Mouse (Mus musculus) midbrain, embryonic 11.5 days (tissue): Measurements from ENCODE around the gene Sftpa1. TPM values are rescaled to one million over a fixed set of nuclear protein-coding genes. Genes with fewer than 3 reads are reported as not detected.

Source experiments
- ATAC-seq: fragments of 200-750 bp; cut with Nextera tagmentation; 2 replicates; pipeline ENCODE4 v1.8.0; 2017; ENCODE audit warnings: moderate TSS enrichment, moderate library complexity; ENCODE audit not compliant: low FRiP score
- DNase-seq: peaks from one replicate; pipeline ENCODE4 v3.0.0; 2015; ENCODE audit warnings: low spot score; ENCODE audit errors: missing footprints
- H3K27ac ChIP-seq: fragments of 300-500 bp; sonication (generic); 2 replicates; pipeline ENCODE4 v1.5.1; 2014; ENCODE audit warnings: low read depth, low read length
- H3K27me3 ChIP-seq: fragments of 300-500 bp; sonication (generic); 2 replicates; pipeline ENCODE4 v1.6.1; 2014; ENCODE audit warnings: mild to moderate bottlenecking, low read length, moderate library complexity, mixed read lengths; ENCODE audit not compliant: control insufficient read depth, insufficient read depth
- H3K36me3 ChIP-seq: fragments of 300-500 bp; sonication (generic); 2 replicates; pipeline ENCODE4 v1.6.1; 2014; ENCODE audit warnings: mild to moderate bottlenecking, low read length, moderate library complexity, mixed read lengths; ENCODE audit not compliant: control insufficient read depth, insufficient read depth
- H3K4me1 ChIP-seq: fragments of 300-500 bp; sonication (generic); 2 replicates; pipeline ENCODE4 v1.6.1; 2014; ENCODE audit warnings: low read length; ENCODE audit not compliant: control insufficient read depth, insufficient read depth
- H3K4me2 ChIP-seq: fragments of 300-500 bp; sonication (generic); 2 replicates; pipeline ENCODE4 v1.6.1; 2014; ENCODE audit warnings: mild to moderate bottlenecking, moderate library complexity
- H3K4me3 ChIP-seq: fragments of 300-500 bp; sonication (generic); 2 replicates; pipeline ENCODE4 v1.5.1; 2014; ENCODE audit warnings: low read depth, low read length
- H3K9ac ChIP-seq: fragments of 300-500 bp; sonication (generic); 2 replicates; pipeline ENCODE4 v1.6.1; 2014; ENCODE audit warnings: low read length
- H3K9me3 ChIP-seq: fragments of 300-500 bp; sonication (generic); 2 replicates; pipeline ENCODE4 v1.6.1; 2016; ENCODE audit warnings: low read length; ENCODE audit not compliant: control insufficient read depth
- WGBS: fragments of 180-500 bp; shearing (Covaris S2); extraction: QIAGEN DNeasy Blood & Tissue Kit; methylation state at CpG from one replicate; pipeline ENCODE4 v1.1.7; 2014; 5-methylcytosine and 5-hydroxymethylcytosine counted together
- polyA plus RNA-seq: library from polyadenylated mRNA; unstranded; fragments of >200 nt; fragmentation: Nextera tagmentation; extraction: Ambion mirVana; gene quantifications from 2 replicates; pipeline ENCODE4 v1.2.1, GENCODE M21; 2014

Gene Sftpa1
- polyA plus RNA-seq, 1 experiment from 2014 or later = not detected

DNA sequence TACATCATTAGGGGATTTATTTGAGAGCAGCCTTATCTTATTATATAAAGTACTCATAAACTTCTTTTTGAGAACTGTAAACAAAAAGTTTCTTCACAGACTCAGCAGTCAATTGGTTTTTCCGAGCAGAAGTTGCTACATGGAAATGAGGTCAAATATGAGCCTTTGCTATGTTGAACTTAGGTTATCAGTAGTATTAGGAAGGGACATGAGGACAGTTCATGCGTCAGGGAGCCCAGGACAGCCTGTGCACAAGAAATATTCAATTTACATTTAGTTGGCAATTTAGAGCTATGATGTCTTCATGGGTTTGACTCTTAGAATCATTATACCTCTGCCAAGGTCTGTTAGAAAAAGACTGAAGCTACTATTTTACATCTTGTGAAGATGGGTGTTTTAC is 29.3 kb upstream of the Sftpa1 start:
- H3K4me3 ChIP-seq = no peak overlapping the region
- H3K27me3 ChIP-seq = no peaks in the 10 kb centered on the region
- H3K27ac ChIP-seq = no peak overlapping the region
- 84% methylated on average over 2 of the region's 2 CpGs for WGBS
- H3K9ac ChIP-seq = no peak overlapping the region
- no peaks in the 10 kb centered on the region for H3K36me3 ChIP-seq
- ATAC-seq (no peak), DNase-seq (no peak)
- no peaks in the 10 kb centered on the region for H3K9me3 ChIP-seq
- H3K4me1 ChIP-seq = no peaks in the 10 kb centered on the region
- H3K4me2 ChIP-seq = no peak overlapping the region

DNA sequence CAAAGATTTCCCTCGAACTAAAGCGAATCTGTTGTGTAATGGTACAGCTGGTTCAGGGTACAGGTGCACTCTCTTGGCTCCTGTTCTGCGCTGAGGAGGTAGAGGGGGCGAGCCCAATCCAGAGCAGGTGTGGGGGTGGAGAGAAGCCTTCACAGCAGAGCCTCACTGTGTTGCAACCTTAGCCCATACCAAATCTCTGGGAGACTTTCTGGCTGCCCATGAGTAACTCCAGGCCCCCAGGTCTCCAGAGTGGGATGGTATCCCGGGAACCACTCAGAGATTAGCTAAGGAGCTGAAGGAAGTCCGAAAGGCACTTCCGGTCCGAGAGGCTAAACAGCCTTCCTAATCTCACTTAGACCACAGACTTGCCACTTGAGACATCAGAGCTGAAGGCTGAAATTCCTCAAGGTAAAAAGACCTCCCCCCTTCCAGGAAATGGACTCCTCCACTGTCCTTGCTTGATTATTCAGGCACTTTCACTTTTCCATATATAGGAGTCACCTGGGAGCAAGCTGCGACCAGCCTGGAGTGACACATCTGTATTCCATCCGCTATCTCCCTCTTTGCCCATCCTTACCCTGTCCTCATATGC is 26.6 kb upstream of the Sftpa1 start, which contains the start of gene Mat1a:
TSS of gene Mat1a (plus strand) at position 183 of the 592 bp plus-strand sequence.
- 76% methylated on average over 10 of the region's 10 CpGs for WGBS
- H3K4me3 ChIP-seq = no peak within 1 kb of the TSS
- H3K27ac ChIP-seq = no peak within 1 kb of the TSS
- no peaks in the 10 kb centered on the region for H3K4me1 ChIP-seq
- no peak for ATAC-seq
- no peaks in the 10 kb centered on the region for H3K36me3 ChIP-seq
- H3K4me2 ChIP-seq = no peak within 1 kb of the TSS
- no peak within 1 kb of the TSS for H3K9ac ChIP-seq
- no peaks in the 10 kb centered on the region for H3K27me3 ChIP-seq
- H3K9me3 ChIP-seq = no peaks in the 10 kb centered on the region
- DNase-seq = no peak

- Histone ChIP-seq H3K36me3 (no peaks in the 10 kb centered on the region), H3K9ac (no peak overlapping the region), H3K4me1 (no peaks in the 10 kb centered on the region), H3K9me3 (no peaks in the 10 kb centered on the region), H3K4me2 (no peak overlapping the region), H3K27ac (no peak overlapping the region), H3K4me3 (no peak overlapping the region), H3K27me3 (no peaks in the 10 kb centered on the region)
- WGBS = 84% methylated on average over 7 of the region's 7 CpGs
- DNase-seq (no peak), ATAC-seq (no peak)
Measured at GRCm38 (mm10) chr14:41111031-41111668, 20.4 kb upstream of the Sftpa1 start.

DNA sequence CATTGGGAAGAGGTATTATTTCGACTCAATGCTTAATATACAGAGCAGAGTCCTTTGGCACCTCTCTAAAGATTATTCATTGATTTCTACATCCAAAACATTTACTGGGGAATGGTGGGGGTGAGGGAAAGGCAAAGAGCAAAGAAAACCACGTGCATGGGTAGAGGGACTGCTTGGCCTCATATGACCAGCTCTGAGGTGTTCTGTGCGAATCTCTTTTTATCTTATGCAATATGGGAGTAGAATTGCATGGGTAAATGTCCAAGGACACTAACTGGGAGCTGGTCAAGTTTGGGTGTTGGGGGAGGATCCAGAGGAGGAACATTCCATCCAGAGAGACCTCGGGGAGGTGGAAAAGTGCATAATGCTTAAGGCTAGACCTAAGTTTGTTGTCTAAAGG is 18.6 kb upstream of the Sftpa1 start:
- H3K4me3 ChIP-seq = no peak overlapping the region
- ATAC-seq (no peak), DNase-seq (no peak)
- H3K4me1 ChIP-seq = no peaks in the 10 kb centered on the region
- 80% methylated on average over 4 of the region's 4 CpGs for WGBS
- H3K9me3 ChIP-seq = no peaks in the 10 kb centered on the region
- no peaks in the 10 kb centered on the region for H3K27me3 ChIP-seq
- no peaks in the 10 kb centered on the region for H3K36me3 ChIP-seq
- no peak overlapping the region for H3K4me2 ChIP-seq
- no peak overlapping the region for H3K27ac ChIP-seq
- H3K9ac ChIP-seq = no peak overlapping the region

DNA sequence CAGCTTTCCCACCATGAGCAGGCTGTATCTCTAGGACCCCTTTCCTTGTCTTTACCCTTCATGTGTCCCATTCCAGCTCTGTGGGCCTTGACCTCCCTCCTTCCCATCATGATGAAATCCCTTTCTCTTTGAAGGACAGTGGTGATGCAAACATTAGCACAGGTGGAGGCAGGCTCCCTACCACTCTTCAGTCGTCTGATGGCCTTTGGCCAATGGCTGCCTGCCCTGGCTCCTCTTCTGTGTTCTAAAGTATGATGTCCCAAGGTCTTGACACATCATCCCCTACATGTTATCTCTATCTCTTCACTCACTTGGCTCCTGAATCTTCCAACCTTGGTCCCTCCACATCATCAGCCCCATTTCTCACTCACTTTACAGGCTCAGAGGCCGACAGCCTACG is 15.3 kb upstream of the Sftpa1 start:
- Histone ChIP-seq H3K9ac (no peak overlapping the region), H3K4me1 (no peaks in the 10 kb centered on the region), H3K27me3 (no peaks in the 10 kb centered on the region), H3K4me2 (no peak overlapping the region), H3K36me3 (no peaks in the 10 kb centered on the region), H3K4me3 (no peak overlapping the region), H3K9me3 (no peaks in the 10 kb centered on the region), H3K27ac (no peak overlapping the region)
- DNase-seq (no peak), ATAC-seq (no peak)
- 85% methylated on average over 3 of the region's 3 CpGs for WGBS

- no peak overlapping the region for H3K4me2 ChIP-seq
- WGBS = 85% methylated on average over 5 of the region's 5 CpGs
- no peaks in the 10 kb centered on the region for H3K4me1 ChIP-seq
- H3K36me3 ChIP-seq = no peaks in the 10 kb centered on the region
- H3K4me3 ChIP-seq = no peak overlapping the region
- H3K9me3 ChIP-seq = no peaks in the 10 kb centered on the region
- H3K27ac ChIP-seq = no peak overlapping the region
- DNase-seq = no peak
- no peaks in the 10 kb centered on the region for H3K27me3 ChIP-seq
- H3K9ac ChIP-seq = no peak overlapping the region
- no peak for ATAC-seq
Measured at GRCm38 (mm10) chr14:41124683-41125082, 6.9 kb upstream of the Sftpa1 start.

- H3K4me1 ChIP-seq = no peaks in the 10 kb centered on the region
Measured at GRCm38 (mm10) chr14:41127997-41128396, 3.6 kb upstream of the Sftpa1 start.

DNA sequence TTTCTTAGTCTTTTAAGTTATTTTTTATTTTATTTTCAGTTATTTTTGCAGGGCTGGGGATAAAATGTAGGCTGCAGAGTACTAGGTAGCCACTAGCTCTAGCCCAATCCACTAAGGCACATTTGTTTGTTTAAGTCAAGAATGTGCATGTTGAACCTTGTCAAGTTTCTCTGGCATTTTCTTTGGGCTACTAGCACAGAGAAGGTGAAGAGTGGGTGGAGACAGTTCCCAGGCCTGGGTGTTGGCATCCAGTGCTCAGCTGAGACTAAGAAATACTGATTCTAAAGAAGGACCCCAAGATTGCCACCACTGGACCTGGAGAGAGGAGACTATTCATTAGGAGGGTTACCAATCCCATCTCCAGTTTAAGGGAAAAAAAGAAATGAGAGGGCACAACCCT is 5.4 kb downstream of the Sftpa1 start:
- no peak overlapping the region for H3K4me2 ChIP-seq
- H3K9me3 ChIP-seq = no peaks in the 10 kb centered on the region
- H3K27ac ChIP-seq = no peak overlapping the region
- H3K9ac ChIP-seq = no peak overlapping the region
- H3K4me3 ChIP-seq = no peak overlapping the region
- H3K27me3 ChIP-seq = no peaks in the 10 kb centered on the region
- DNase-seq (no peak), ATAC-seq (no peak)
- no peaks in the 10 kb centered on the region for H3K4me1 ChIP-seq
- H3K36me3 ChIP-seq = no peaks in the 10 kb centered on the region

More at GRCm38 (mm10) chr14:41127997-41128396, 3.6 kb upstream of the Sftpa1 start:
- Histone ChIP-seq H3K4me2 (no peak overlapping the region), H3K9ac (no peak overlapping the region), H3K27ac (no peak overlapping the region), H3K9me3 (no peaks in the 10 kb centered on the region), H3K36me3 (no peaks in the 10 kb centered on the region), H3K4me3 (no peak overlapping the region), H3K27me3 (no peaks in the 10 kb centered on the region)
- DNase-seq = peak; percentile 87
- 24% methylated on average over 4 of the region's 4 CpGs for WGBS
- 0 out of 2 replicates have a peak, but pooled peaks have one; percentile 30 for ATAC-seq

DNA sequence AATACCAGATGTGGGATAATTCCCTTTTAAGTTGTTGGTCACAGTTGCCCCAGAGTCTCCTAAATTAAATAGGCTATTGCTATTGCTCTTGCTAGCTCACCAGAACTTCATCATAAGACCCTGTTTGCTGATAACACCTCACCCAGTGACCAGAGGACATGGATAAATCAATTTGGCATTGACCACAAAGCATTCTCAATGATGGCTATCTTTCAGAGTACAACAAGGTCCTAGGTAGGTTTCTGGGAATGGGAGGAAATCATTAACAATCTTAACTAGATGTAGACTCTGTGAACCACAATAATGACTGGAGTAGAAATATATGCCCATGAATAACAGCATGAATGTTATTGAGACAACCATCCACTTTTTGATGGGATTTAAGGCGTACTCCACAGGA is 9.1 kb downstream of the Sftpa1 start:
- no peak for DNase-seq
- Histone ChIP-seq H3K36me3 (no peaks in the 10 kb centered on the region), H3K27ac (no peak overlapping the region), H3K4me3 (no peak overlapping the region), H3K27me3 (no peaks in the 10 kb centered on the region), H3K9me3 (no peaks in the 10 kb centered on the region), H3K9ac (no peak overlapping the region), H3K4me2 (no peak overlapping the region), H3K4me1 (no peaks in the 10 kb centered on the region)
- WGBS = 83% methylated on average over 1 of the region's 1 CpGs
- ATAC-seq = no peak
